Mouse (Mus musculus): ENCODE measurements around the gene Acss1.
A peak's percentile ranks its signal among the peaks of the same experiment; 100 is the strongest.

Acss1 gene

GRCm38 (mm10) chr2:150665534-150666451 is 2.5 kb downstream of the Acss1 start:
- no peak for DNase-seq

- DNase-seq, result no peak
Measured at GRCm38 (mm10) chr2:150665006-150665405, 3.3 kb downstream of the Acss1 start.

GRCm38 (mm10) chr2:150664152-150664920 is 4.0 kb downstream of the Acss1 start:
- DNase-seq, result no peak

GRCm38 (mm10) chr2:150663255-150663654 is 5.0 kb downstream of the Acss1 start:
- DNase-seq, result no peak

- DNase-seq, result no peak
Measured at GRCm38 (mm10) chr2:150662007-150662406, 6.3 kb downstream of the Acss1 start.

GRCm38 (mm10) chr2:150660668-150661451 is 7.4 kb downstream of the Acss1 start:
- DNase-seq, result no peak

- DNase-seq, result no peak
Measured at GRCm38 (mm10) chr2:150660049-150660448, 8.3 kb downstream of the Acss1 start.

GRCm38 (mm10) chr2:150656975-150657768 is 11.1 kb downstream of the Acss1 start:
- DNase-seq, result no peak

- no peak for DNase-seq
Measured at GRCm38 (mm10) chr2:150656112-150656511, 12.2 kb downstream of the Acss1 start.

- no peak for DNase-seq
Measured at GRCm38 (mm10) chr2:150655290-150655689, 13.0 kb downstream of the Acss1 start.

GRCm38 (mm10) chr2:150654814-150655213 is 13.5 kb downstream of the Acss1 start:
- DNase-seq, result no peak

GRCm38 (mm10) chr2:150651366-150651765 is 16.9 kb downstream of the Acss1 start:
- DNase-seq, result no peak

GRCm38 (mm10) chr2:150650511-150651074 is 17.7 kb downstream of the Acss1 start:
- DNase-seq, result no peak

GRCm38 (mm10) chr2:150648300-150648895 is 19.9 kb downstream of the Acss1 start:
- no peak for DNase-seq

- DNase-seq, result no peak
Measured at GRCm38 (mm10) chr2:150647681-150648299, 20.5 kb downstream of the Acss1 start.

- no peak for DNase-seq
Measured at GRCm38 (mm10) chr2:150646411-150647121, 21.7 kb downstream of the Acss1 start.

- DNase-seq, result no peak
Measured at GRCm38 (mm10) chr2:150645225-150645624, 23.1 kb downstream of the Acss1 start.

GRCm38 (mm10) chr2:150643726-150644415 is 24.4 kb downstream of the Acss1 start:
- DNase-seq, result peak; percentile 44

- DNase-seq, result no peak
Measured at GRCm38 (mm10) chr2:150643166-150643565, 25.1 kb downstream of the Acss1 start.

- DNase-seq, result no peak
Measured at GRCm38 (mm10) chr2:150638370-150638733, 29.9 kb downstream of the Acss1 start.

Measured in right cerebral cortex, postnatal 14 days (tissue).